Mouse (Mus musculus): ENCODE data around the gene Armh3. TPM values are rescaled to one million over a fixed set of nuclear protein-coding genes. Genes with fewer than 3 reads are reported as not detected.

The Armh3 gene
- polyA plus RNA-seq, 1 experiment: 22.0 TPM

DNA sequence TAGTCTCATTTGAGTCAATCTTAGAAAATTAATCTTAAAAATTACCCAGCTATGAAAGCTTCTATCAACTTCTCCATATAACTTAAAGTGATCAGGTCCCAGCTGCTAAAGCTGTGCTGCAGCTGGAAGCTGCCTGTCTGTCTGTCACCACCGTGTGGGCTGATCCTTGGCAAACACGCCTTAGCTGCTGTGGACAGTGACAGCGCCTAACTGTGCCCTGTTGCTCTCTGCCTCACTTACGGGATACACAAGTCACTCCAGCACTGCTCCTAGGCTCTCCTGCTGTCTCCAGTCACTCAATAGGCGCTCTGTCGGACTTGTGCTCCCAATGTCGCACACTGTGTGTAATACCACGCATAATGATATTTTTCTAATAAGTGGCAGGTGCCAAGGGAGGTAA lies 71.9 kb downstream of the Armh3 start:
- DNase-seq (ENCODE audit: low read depth): no peak
- TF ChIP-seq CTCF (IDR thresholded peaks at IDR 0.05; ENCODE audit: borderline replicate concordance, extremely low read depth, insufficient read depth, insufficient read length): no peak
- TF ChIP-seq POLR2A (IDR thresholded peaks at IDR 0.05; ENCODE audit: borderline replicate concordance, extremely low read depth, insufficient read depth, insufficient read length, poor library complexity, severe bottlenecking): no peak

DNA sequence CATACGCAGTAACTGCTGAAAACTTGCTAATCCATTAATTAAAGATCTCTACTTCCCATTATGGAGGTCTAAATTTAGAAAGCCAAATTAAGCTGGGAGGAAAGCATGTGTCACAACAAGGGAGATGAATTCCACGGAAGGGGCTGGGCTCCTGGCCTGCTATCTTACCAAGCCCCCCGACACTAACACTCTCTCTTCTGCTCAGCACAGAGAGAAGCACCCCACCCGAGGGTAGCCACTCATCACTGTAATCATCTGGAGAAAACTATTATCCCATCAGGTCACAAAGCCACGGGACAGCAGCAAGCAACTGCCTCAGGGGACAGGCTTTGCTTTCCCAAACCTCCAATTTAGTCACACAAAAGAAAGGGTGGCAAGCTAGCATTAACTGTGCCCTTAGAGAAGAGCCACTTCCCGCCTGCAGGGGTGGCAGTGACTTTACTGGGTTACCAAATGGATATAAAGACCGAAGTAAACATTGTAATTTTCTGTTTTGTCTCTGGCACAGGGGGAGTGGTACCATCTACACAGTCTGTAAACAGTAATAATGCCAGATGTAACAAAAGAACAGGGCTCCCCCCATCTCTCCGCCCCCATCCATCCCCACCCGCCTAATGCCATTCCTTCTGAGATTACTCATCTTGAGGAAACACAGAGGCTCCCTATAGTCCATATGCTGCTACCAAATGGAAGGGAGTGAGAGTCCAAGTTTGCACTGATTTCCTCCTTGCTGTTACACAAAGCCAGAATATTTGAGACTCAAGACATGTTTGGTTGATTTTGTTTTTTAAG lies 77.8 kb downstream of the Armh3 start:
- TF ChIP-seq CTCF (IDR thresholded peaks at IDR 0.05; ENCODE audit: borderline replicate concordance, extremely low read depth, insufficient read depth, insufficient read length) (no peak), POLR2A (IDR thresholded peaks at IDR 0.05; ENCODE audit: borderline replicate concordance, extremely low read depth, insufficient read depth, insufficient read length, poor library complexity, severe bottlenecking) (no peak)
- DNase-seq (ENCODE audit: low read depth): peak; percentile 59

DNA sequence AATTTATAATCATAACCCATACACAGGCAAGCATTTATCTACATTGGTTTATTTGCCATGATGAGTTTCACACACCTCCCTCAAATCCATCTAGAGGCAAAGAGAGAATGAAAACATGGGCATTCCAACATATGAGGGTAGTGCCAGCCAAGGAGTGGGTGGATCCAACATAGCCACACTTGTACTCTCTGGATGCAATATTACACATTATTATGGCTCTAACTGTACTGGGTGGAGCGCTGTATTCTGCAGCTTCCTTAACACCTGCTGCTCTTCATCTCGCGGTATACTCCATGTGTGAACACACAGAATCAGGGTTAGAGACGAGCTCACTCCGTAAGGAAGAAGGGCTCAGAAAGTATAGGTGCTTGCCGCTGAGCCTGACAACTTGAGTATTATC lies 79.9 kb downstream of the Armh3 start:
- DNase-seq (ENCODE audit: low read depth): peak; percentile 25

DNA sequence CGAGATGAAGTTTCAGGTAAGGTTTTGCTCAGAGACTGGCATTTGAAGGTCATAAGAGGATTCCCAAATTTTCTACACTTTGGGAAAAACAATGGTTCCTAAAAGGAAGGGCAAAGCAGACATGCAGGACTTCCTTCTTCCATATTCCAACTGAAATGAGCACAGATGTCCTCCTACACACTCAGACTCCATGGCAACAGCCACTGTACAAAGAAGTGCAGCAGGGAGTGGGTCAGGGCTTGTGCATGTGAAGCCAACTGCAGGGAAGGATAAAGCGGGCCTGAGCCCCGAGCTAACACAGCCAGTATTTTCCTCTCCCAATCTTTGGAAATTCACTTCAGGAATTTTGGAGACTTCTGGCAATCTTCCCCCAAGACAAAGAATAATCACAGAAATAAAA lies 80.4 kb downstream of the Armh3 start:
- DNase-seq (ENCODE audit: low read depth): peak; percentile 71
- TF ChIP-seq POLR2A (IDR thresholded peaks at IDR 0.05; ENCODE audit: borderline replicate concordance, extremely low read depth, insufficient read depth, insufficient read length, poor library complexity, severe bottlenecking): no peak
- no peak for TF ChIP-seq CTCF (IDR thresholded peaks at IDR 0.05; ENCODE audit: borderline replicate concordance, extremely low read depth, insufficient read depth, insufficient read length)

More for the DNA sequence above, 79.9 kb downstream of the Armh3 start:
- TF ChIP-seq POLR2A (IDR thresholded peaks at IDR 0.05; ENCODE audit: borderline replicate concordance, extremely low read depth, insufficient read depth, insufficient read length, poor library complexity, severe bottlenecking): no peak
- TF ChIP-seq CTCF (IDR thresholded peaks at IDR 0.05; ENCODE audit: borderline replicate concordance, extremely low read depth, insufficient read depth, insufficient read length): no peak

DNA sequence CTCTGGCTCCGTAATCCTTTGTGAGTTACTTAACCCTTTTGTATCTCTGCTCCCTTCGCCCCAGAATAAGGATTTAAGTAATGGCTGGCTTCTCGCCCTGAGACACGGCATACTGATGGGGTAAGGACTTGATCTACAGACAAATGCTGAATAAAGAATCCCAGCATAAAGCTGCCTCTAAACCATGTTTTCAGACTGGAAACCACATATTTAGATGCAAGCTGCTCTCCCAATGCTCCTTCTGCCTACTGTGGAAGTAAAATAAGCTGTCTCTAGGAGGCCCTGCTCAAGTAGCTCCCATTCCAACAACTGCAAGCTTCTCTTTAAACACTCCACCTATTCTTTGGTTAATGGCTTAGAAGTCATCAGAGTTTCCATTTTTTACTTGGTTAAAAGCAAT lies 81.8 kb downstream of the Armh3 start:
- no peak for DNase-seq (ENCODE audit: low read depth)
- TF ChIP-seq CTCF (IDR thresholded peaks at IDR 0.05; ENCODE audit: borderline replicate concordance, extremely low read depth, insufficient read depth, insufficient read length) (no peak), POLR2A (IDR thresholded peaks at IDR 0.05; ENCODE audit: borderline replicate concordance, extremely low read depth, insufficient read depth, insufficient read length, poor library complexity, severe bottlenecking) (no peak)

DNA sequence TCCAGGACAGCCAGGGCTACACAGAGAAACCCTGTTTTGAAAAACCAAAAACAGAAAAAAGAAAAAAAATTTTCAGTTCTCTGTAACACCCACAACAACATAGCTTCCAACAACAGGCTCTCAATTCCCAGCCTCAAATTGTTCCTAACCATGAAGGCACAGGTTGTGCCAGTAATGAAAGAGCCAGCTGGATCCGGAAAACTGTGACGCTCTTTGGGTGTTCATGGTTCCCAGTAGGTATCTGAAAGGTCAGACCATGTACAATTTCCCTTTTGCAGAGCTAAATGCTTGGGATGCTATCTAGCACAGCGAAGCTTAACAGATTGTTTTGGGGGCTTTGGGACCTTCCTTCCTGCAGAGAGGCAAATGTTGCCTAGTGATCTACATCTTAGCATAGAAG lies 82.3 kb downstream of the Armh3 start:
- no peak for TF ChIP-seq POLR2A (IDR thresholded peaks at IDR 0.05; ENCODE audit: borderline replicate concordance, extremely low read depth, insufficient read depth, insufficient read length, poor library complexity, severe bottlenecking)
- no peak for TF ChIP-seq CTCF (IDR thresholded peaks at IDR 0.05; ENCODE audit: borderline replicate concordance, extremely low read depth, insufficient read depth, insufficient read length)
- DNase-seq (ENCODE audit: low read depth): no peak

DNA sequence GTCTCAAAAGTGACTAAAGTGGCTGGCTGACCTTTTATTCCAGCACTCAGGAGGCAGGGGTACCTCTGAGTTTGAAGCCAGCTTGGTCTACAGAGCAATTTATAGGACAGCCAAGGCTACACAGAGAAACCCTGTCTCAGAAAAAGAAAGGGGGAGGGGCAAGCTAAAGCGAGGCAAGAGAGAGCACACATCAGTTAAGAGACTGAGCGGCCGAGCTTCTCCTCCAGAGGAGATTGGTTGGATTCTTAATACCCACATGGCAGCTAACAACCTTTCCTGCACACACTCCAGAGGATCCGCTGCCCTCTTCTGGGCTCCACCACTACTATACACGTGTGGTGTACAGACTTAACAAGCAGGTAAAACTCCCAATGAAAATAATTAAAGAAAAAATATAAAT lies 85.3 kb downstream of the Armh3 start:
- DNase-seq (ENCODE audit: low read depth): no peak
- no peak for TF ChIP-seq CTCF (IDR thresholded peaks at IDR 0.05; ENCODE audit: borderline replicate concordance, extremely low read depth, insufficient read depth, insufficient read length)

DNA sequence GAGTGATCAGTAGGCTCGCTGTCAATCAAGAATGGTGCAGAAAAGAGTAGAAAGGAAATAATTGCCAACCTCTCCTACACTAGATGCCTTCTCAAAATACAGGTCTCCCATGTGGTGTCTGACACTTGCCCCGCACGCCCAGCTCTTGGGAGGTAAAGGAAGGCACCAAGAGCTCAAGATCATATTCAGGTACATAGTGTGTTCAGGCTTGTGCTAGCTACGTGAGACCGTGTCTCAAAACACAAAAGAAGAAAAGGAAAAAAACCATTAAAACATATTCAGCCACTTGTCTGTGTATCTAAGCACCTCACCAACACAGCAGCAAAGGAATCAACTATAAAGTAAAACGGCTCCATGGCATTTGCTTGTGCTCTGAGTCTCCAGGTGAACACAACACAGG lies 85.9 kb downstream of the Armh3 start:
- DNase-seq (ENCODE audit: low read depth): no peak
- TF ChIP-seq POLR2A (IDR thresholded peaks at IDR 0.05; ENCODE audit: borderline replicate concordance, extremely low read depth, insufficient read depth, insufficient read length, poor library complexity, severe bottlenecking) (no peak), CTCF (IDR thresholded peaks at IDR 0.05; ENCODE audit: borderline replicate concordance, extremely low read depth, insufficient read depth, insufficient read length) (no peak)

DNA sequence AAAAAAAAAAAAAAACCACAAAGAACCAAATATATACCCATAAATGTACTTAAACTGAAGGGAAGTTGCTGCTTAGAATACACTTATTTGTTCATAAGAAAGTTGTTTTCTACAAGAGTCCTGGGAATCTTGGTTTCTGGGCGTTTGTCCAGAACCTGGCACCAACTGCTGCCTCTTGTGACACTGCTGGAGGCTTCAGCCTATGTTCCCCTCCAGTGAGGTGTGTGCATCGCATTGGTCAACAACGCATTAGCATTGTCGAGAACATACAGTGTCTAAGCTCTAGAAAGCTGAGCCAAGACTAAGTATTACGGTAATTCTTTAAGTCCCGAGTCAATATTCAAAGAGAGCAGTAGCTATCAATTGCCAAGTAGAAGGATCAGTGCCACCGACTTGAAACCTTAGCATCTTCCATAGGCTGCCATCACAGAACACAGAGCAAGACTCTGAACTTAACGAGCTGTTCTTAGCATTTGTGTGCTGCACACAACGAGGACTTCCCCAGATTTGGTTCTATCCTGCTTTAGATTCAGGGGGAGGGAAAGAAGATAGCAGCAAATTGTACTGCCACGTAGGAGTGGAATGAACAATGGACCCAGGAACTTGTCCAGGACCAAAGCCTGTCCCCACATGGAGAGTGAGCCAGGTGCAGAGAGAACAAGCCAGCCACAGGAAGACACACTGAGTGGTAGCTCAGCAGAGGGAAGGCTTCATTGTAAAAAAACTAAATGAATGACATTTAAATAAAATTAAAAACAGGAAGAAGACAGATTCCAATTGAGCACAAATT lies 86.9 kb downstream of the Armh3 start:
- DNase-seq (ENCODE audit: low read depth): peak; percentile 48
- no peak for TF ChIP-seq POLR2A (IDR thresholded peaks at IDR 0.05; ENCODE audit: borderline replicate concordance, extremely low read depth, insufficient read depth, insufficient read length, poor library complexity, severe bottlenecking)
- TF ChIP-seq CTCF (IDR thresholded peaks at IDR 0.05; ENCODE audit: borderline replicate concordance, extremely low read depth, insufficient read depth, insufficient read length): no peak

DNA sequence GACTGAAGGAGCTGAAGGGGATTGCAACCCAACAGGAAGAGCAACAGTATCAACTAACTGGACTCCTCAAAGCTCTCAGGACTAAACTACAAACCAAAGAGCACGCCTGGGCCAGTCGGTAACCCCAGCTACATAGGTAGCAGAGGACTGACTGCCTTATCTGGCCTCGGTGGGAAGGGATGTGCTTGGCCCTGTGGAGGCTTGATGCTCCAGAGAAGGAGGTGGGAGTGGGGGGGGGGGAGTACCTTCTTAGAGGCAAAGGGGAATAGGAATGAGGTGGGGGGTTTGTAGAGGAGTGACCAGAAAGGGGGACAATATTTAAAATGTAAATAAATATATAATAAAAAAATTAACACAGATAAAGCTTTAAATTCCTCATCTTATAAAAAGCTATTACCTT lies 90.0 kb downstream of the Armh3 start:
- TF ChIP-seq POLR2A (IDR thresholded peaks at IDR 0.05; ENCODE audit: borderline replicate concordance, extremely low read depth, insufficient read depth, insufficient read length, poor library complexity, severe bottlenecking): no peak
- no peak for TF ChIP-seq CTCF (IDR thresholded peaks at IDR 0.05; ENCODE audit: borderline replicate concordance, extremely low read depth, insufficient read depth, insufficient read length)

DNA sequence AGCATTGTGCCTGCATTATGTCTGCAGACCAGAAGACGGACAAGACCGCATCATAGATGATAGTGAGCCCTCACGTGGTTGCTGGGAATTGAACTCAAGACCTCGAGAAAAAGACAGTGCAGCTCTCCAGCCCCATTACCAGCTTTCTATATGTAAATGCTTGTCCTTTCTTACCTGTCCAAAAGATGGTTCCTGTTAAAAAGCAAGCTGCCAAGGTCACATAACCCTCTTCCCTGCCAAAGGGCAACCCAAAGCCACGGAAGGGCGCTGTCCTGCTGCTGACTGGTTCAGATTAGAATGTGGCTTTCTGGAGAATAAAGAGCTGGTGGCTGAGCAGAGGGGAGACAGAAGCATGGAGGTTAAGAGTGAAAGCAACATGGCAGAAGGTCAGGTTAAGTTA lies 90.9 kb downstream of the Armh3 start:
- no peak for DNase-seq (ENCODE audit: low read depth)
- no peak for TF ChIP-seq POLR2A (IDR thresholded peaks at IDR 0.05; ENCODE audit: borderline replicate concordance, extremely low read depth, insufficient read depth, insufficient read length, poor library complexity, severe bottlenecking)
- no peak for TF ChIP-seq CTCF (IDR thresholded peaks at IDR 0.05; ENCODE audit: borderline replicate concordance, extremely low read depth, insufficient read depth, insufficient read length)

More for the DNA sequence above, 90.0 kb downstream of the Armh3 start:
- no peak for DNase-seq (ENCODE audit: low read depth)

DNA sequence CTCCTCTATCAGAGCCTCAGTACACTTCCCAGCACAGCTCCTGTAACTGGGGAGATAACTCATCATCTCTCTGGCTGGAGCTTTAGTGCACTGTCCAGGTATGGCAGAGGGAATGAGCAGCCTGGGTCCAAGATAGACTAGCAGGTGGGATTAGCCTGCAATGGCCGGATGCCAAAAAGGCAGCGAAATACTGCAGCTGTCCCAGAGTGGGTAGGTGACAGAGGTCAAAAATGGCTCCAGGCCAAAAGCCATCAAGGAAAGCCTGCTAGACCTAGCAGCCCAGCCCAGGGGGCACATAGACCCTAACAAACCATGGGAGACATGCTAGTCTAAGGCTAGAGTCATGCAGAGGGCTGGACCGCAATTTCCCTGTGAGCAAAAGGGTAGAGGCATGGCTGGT lies 94.4 kb downstream of the Armh3 start:
- TF ChIP-seq POLR2A (IDR thresholded peaks at IDR 0.05; ENCODE audit: borderline replicate concordance, extremely low read depth, insufficient read depth, insufficient read length, poor library complexity, severe bottlenecking): no peak
- TF ChIP-seq CTCF (IDR thresholded peaks at IDR 0.05; ENCODE audit: borderline replicate concordance, extremely low read depth, insufficient read depth, insufficient read length): no peak
- no peak for DNase-seq (ENCODE audit: low read depth)

All from brain, embryonic 14.5 days (tissue).